Mouse (Mus musculus): Measurements from ENCODE around the gene Gm37240. TPM values are rescaled to one million over a fixed set of nuclear protein-coding genes. Genes with fewer than 3 reads are reported as not detected.

Gene Gm37240
- polyA plus RNA-seq, 1 experiment from 2014 or later, result 0.67 TPM

GRCm38 (mm10) chr3:85820839-85821548 is 66.3 kb downstream of the Gm37240 start:
- DNase-seq (ENCODE audit: low spot score, missing footprints) (no peak), ATAC-seq (ENCODE audit: low FRiP score) (no peak)
- no peaks in the 10 kb centered on the region; the same call in 1 of the 2 replicates for H3K4me1 ChIP-seq (ENCODE audit: control insufficient read depth, insufficient read depth, low read length)
- H3K27ac ChIP-seq (ENCODE audit: low read depth, low read length), result no peak overlapping the region
- no peak overlapping the region for H3K4me2 ChIP-seq
- no peak overlapping the region for H3K9ac ChIP-seq (ENCODE audit: low read length)
- no peaks in the 10 kb centered on the region for H3K9me3 ChIP-seq (ENCODE audit: control insufficient read depth, low read length)
- H3K4me3 ChIP-seq (ENCODE audit: low read depth, low read length), result no peak overlapping the region
- WGBS, result 83% methylated on average over 15 of the region's 15 CpGs
- no peaks in the 10 kb centered on the region for H3K36me3 ChIP-seq (ENCODE audit: control insufficient read depth, insufficient read depth, low read length)
- no peaks in the 10 kb centered on the region for H3K27me3 ChIP-seq (ENCODE audit: control insufficient read depth, insufficient read depth, low read length)

DNA sequence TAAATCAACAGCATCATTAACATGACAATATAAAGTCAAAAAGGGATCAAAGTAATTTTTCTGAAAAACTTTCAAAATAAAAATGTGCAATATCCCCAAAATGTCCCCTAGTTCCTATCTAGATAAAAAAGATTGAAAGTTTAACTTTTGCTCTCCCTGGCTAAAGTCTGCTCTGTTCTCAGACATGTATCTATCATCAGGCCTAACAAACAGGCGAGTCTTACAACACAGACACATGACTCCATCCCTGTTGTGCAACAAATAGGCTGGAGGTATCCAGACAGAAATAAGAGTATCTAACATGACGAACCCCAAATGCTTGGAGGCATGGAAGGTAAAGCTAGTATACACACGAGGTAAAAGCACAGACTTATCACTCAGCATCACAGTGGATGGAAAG is 68.0 kb downstream of the Gm37240 start:
- Histone ChIP-seq H3K9ac (ENCODE audit: low read length) (no peak overlapping the region), H3K36me3 (ENCODE audit: control insufficient read depth, insufficient read depth, low read length) (no peaks in the 10 kb centered on the region), H3K9me3 (ENCODE audit: control insufficient read depth, low read length) (no peaks in the 10 kb centered on the region), H3K27ac (ENCODE audit: low read depth, low read length) (no peak overlapping the region), H3K4me1 (ENCODE audit: control insufficient read depth, insufficient read depth, low read length) (no peaks in the 10 kb centered on the region; the same call in 1 of the 2 replicates), H3K4me3 (ENCODE audit: low read depth, low read length) (no peak overlapping the region), H3K4me2 (no peak overlapping the region), H3K27me3 (ENCODE audit: control insufficient read depth, insufficient read depth, low read length) (no peaks in the 10 kb centered on the region)
- 81% methylated on average over 3 of the region's 3 CpGs for WGBS
- ATAC-seq (ENCODE audit: low FRiP score) (no peak), DNase-seq (ENCODE audit: low spot score, missing footprints) (no peak)

- no peak within 1 kb of the TSS for H3K27ac ChIP-seq (ENCODE audit: low read depth, low read length)
- DNase-seq (ENCODE audit: low spot score, missing footprints) (no peak), ATAC-seq (ENCODE audit: low FRiP score) (no peak)
- WGBS, result 94% methylated on average over 2 of the region's 2 CpGs
- H3K4me1 ChIP-seq (ENCODE audit: control insufficient read depth, insufficient read depth, low read length), result no peaks in the 10 kb centered on the region; the same call in 1 of the 2 replicates
- no peak within 1 kb of the TSS for H3K4me2 ChIP-seq
- no peak within 1 kb of the TSS for H3K4me3 ChIP-seq (ENCODE audit: low read depth, low read length)
- H3K9ac ChIP-seq (ENCODE audit: low read length), result no peak within 1 kb of the TSS
- no peaks in the 10 kb centered on the region for H3K9me3 ChIP-seq (ENCODE audit: control insufficient read depth, low read length)
- no peaks in the 10 kb centered on the region for H3K27me3 ChIP-seq (ENCODE audit: control insufficient read depth, insufficient read depth, low read length)
- H3K36me3 ChIP-seq (ENCODE audit: control insufficient read depth, insufficient read depth, low read length), result no peaks in the 10 kb centered on the region
Observed at GRCm38 (mm10) chr3:85817191-85817590, 70.1 kb downstream of the Gm37240 start, which contains the start of gene Fam160a1. Fam160a1 (minus strand) TSS chr3:85817291.

DNA sequence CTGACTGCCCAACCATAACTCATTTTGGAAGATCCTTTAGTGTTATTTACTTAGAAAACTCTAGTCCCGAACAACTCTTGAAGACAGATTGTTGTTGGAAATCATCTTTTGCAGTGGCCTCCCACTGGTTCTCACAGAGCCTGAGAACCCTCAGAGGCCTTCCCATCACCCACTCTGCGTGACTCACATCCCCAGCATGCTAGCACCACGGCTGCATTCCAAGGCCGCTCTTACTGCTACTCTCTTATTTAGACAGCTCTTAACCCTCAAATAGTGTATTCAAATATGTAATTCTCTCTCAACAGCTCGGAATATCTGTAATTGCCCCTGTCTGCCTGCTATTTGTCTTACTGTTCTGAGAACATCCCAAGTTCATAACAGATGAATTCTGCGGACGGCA is 73.1 kb downstream of the Gm37240 start:
- DNase-seq (ENCODE audit: low spot score, missing footprints) (no peak), ATAC-seq (ENCODE audit: low FRiP score) (no peak)
- 72% methylated on average over 7 of the region's 7 CpGs for WGBS
- Histone ChIP-seq H3K9me3 (ENCODE audit: control insufficient read depth, low read length) (no peaks in the 10 kb centered on the region), H3K27ac (ENCODE audit: low read depth, low read length) (no peak overlapping the region), H3K36me3 (ENCODE audit: control insufficient read depth, insufficient read depth, low read length) (no peaks in the 10 kb centered on the region), H3K4me3 (ENCODE audit: low read depth, low read length) (no peak overlapping the region), H3K4me2 (no peak overlapping the region), H3K9ac (ENCODE audit: low read length) (no peak overlapping the region), H3K4me1 (ENCODE audit: control insufficient read depth, insufficient read depth, low read length) (no peaks in the 10 kb centered on the region), H3K27me3 (ENCODE audit: control insufficient read depth, insufficient read depth, low read length) (no peaks in the 10 kb centered on the region)

DNA sequence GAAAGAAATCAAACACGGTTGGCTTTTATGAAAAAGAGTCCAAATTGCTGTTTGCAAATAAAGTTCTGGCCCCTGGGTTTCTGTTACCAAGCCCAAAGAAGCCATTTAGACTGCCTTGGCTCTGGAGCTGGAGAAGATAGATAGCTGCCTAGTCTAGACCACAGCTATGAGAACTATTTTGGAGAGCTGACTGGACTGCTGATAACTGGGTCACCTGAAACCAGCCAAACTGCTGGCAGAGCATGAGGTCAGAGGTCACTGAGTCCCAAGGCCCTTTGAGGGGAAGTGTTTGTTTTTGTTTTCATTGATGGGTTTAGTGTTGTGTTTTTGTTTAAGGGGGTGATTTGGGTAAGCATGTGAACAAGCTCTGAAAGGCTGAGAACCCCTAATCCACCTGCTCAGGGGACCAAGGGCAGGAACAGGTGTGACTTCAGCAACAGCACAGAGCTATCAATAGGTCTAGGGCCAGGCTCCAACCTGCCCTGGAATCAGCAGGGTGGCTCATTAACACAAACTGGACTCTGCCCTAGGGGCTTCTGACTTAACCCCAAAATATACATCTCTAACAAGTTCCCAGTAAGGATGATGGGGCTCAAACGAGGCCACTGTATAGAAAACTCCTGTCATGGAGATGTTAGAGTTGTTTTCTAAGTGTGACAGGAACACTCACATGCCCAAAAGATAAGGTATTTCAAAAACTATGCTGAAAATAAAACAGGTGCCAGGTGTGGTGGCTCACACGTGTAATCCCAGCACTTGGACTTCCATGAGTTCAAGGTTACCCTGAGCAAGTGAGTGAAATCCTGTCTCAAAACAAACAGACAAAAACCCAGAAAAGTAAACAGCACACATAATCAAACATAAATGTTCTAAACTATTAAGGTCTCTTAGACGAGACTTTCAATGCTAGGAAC is 74.0 kb downstream of the Gm37240 start:
- DNase-seq (ENCODE audit: low spot score, missing footprints), result no peak
- Histone ChIP-seq H3K27me3 (ENCODE audit: control insufficient read depth, insufficient read depth, low read length) (no peaks in the 10 kb centered on the region), H3K27ac (ENCODE audit: low read depth, low read length) (no peak overlapping the region), H3K4me3 (ENCODE audit: low read depth, low read length) (no peak overlapping the region), H3K36me3 (ENCODE audit: control insufficient read depth, insufficient read depth, low read length) (no peaks in the 10 kb centered on the region), H3K4me2 (no peak overlapping the region), H3K9ac (ENCODE audit: low read length) (no peak overlapping the region), H3K4me1 (ENCODE audit: control insufficient read depth, insufficient read depth, low read length) (no peaks in the 10 kb centered on the region), H3K9me3 (ENCODE audit: control insufficient read depth, low read length) (no peaks in the 10 kb centered on the region)
- 66% methylated on average over 4 of the region's 4 CpGs for WGBS
- ATAC-seq (ENCODE audit: low FRiP score), result no peak

DNA sequence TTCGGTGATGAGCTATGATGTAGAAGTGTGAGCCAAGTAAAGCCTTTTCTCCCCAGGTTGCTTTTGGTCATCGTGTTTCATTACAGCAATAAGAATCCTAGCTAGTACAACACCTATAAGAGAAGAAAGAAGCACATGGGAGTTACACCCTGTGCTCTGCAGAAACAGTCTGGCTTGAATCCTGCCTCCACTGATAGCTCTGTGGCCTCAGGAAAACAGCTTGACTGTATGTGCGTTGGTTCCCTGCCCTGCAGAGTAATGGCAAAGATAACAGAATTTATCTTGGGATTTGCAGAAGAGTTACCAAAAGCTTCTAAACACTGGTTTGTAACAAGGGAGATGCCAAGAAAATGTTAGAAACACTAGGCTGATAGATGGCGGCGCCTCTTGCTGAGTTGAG is 75.3 kb downstream of the Gm37240 start:
- no peak for ATAC-seq (ENCODE audit: low FRiP score)
- H3K9ac ChIP-seq (ENCODE audit: low read length), result no peak overlapping the region
- 91% methylated on average over 5 of the region's 5 CpGs for WGBS

GRCm38 (mm10) chr3:85793166-85793565 is 94.2 kb downstream of the Gm37240 start:
- no peak for ATAC-seq (ENCODE audit: low FRiP score)
- Histone ChIP-seq H3K4me1 (ENCODE audit: control insufficient read depth, insufficient read depth, low read length) (no peaks in the 10 kb centered on the region), H3K4me3 (ENCODE audit: low read depth, low read length) (no peak overlapping the region), H3K27ac (ENCODE audit: low read depth, low read length) (no peak overlapping the region), H3K9me3 (ENCODE audit: control insufficient read depth, low read length) (no peaks in the 10 kb centered on the region), H3K36me3 (ENCODE audit: control insufficient read depth, insufficient read depth, low read length) (no peaks in the 10 kb centered on the region), H3K9ac (ENCODE audit: low read length) (no peak overlapping the region), H3K27me3 (ENCODE audit: control insufficient read depth, insufficient read depth, low read length) (no peaks in the 10 kb centered on the region), H3K4me2 (no peak overlapping the region)
- WGBS, result 75% methylated on average over 1 of the region's 1 CpGs
- DNase-seq (ENCODE audit: low spot score, missing footprints), result no peak

More for the DNA sequence above, 75.3 kb downstream of the Gm37240 start:
- Histone ChIP-seq H3K4me3 (ENCODE audit: low read depth, low read length) (no peak overlapping the region), H3K27ac (ENCODE audit: low read depth, low read length) (no peak overlapping the region), H3K4me2 (no peak overlapping the region), H3K9me3 (ENCODE audit: control insufficient read depth, low read length) (no peaks in the 10 kb centered on the region), H3K4me1 (ENCODE audit: control insufficient read depth, insufficient read depth, low read length) (no peaks in the 10 kb centered on the region), H3K36me3 (ENCODE audit: control insufficient read depth, insufficient read depth, low read length) (no peaks in the 10 kb centered on the region), H3K27me3 (ENCODE audit: control insufficient read depth, insufficient read depth, low read length) (no peaks in the 10 kb centered on the region)
- DNase-seq (ENCODE audit: low spot score, missing footprints), result no peak

DNA sequence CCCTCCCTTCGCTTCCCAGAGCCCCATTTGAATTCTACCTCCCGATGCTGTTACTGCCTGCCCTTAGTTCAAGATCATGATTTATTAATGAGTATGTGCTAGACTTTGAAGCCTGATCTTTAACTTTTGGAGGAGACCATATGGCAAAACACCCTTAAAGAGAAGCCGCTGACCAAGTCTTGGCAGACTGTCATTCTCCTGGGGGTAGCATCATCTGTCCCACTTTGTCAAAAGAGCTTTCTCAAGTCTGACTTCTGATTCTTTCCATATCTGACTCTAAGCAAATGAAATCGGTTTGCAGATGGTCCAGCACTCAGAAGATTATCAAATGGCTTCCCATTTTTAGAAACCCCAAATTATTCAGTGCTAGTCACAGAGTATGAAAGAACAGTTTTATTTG is 97.6 kb downstream of the Gm37240 start:
- Histone ChIP-seq H3K27ac (ENCODE audit: low read depth, low read length) (no peak overlapping the region), H3K4me2 (no peak overlapping the region), H3K9me3 (ENCODE audit: control insufficient read depth, low read length) (no peaks in the 10 kb centered on the region), H3K9ac (ENCODE audit: low read length) (no peak overlapping the region), H3K4me1 (ENCODE audit: control insufficient read depth, insufficient read depth, low read length) (no peaks in the 10 kb centered on the region), H3K4me3 (ENCODE audit: low read depth, low read length) (no peak overlapping the region), H3K27me3 (ENCODE audit: control insufficient read depth, insufficient read depth, low read length) (no peaks in the 10 kb centered on the region), H3K36me3 (ENCODE audit: control insufficient read depth, insufficient read depth, low read length) (no peaks in the 10 kb centered on the region)
- ATAC-seq (ENCODE audit: low FRiP score), result no peak
- WGBS, result 71% methylated on average over 4 of the region's 4 CpGs
- DNase-seq (ENCODE audit: low spot score, missing footprints), result no peak

- H3K4me1 ChIP-seq (ENCODE audit: control insufficient read depth, insufficient read depth, low read length), result no peaks in the 10 kb centered on the region
Observed at GRCm38 (mm10) chr3:85786501-85786900, 100.8 kb downstream of the Gm37240 start.

More at GRCm38 (mm10) chr3:85786501-85786900, 100.8 kb downstream of the Gm37240 start:
- DNase-seq (ENCODE audit: low spot score, missing footprints) (no peak), ATAC-seq (ENCODE audit: low FRiP score) (no peak)
- WGBS, result 81% methylated on average over 8 of the region's 8 CpGs
- no peaks in the 10 kb centered on the region for H3K9me3 ChIP-seq (ENCODE audit: control insufficient read depth, low read length)
- no peak overlapping the region for H3K4me2 ChIP-seq
- no peaks in the 10 kb centered on the region for H3K27me3 ChIP-seq (ENCODE audit: control insufficient read depth, insufficient read depth, low read length)
- no peak overlapping the region for H3K27ac ChIP-seq (ENCODE audit: low read depth, low read length)
- no peaks in the 10 kb centered on the region for H3K36me3 ChIP-seq (ENCODE audit: control insufficient read depth, insufficient read depth, low read length)
- no peak overlapping the region for H3K9ac ChIP-seq (ENCODE audit: low read length)
- no peak overlapping the region for H3K4me3 ChIP-seq (ENCODE audit: low read depth, low read length)

Measured in midbrain, embryonic 11.5 days (tissue).